Mouse (Mus musculus): Measurements from ENCODE around the gene Efcab11. TPM values are rescaled to one million over a fixed set of nuclear protein-coding genes. Genes with fewer than 3 reads are reported as not detected.

Gene Efcab11
- polyA plus RNA-seq, 1 experiment from 2014 or later, result 6.4 TPM

GRCm38 (mm10) chr12:99718161-99718560 lies 166.1 kb downstream of the Efcab11 start:
- Histone ChIP-seq H3K9me3 (ENCODE audit: control insufficient read depth, low read length) (no peaks in the 10 kb centered on the region), H3K36me3 (replicated peaks; ENCODE audit: control insufficient read depth, insufficient read depth) (no peaks in the 10 kb centered on the region), H3K4me2 (replicated peaks) (no peak overlapping the region), H3K27ac (no peak overlapping the region), H3K4me3 (replicated peaks; ENCODE audit: low read length) (no peak overlapping the region), H3K4me1 (replicated peaks; ENCODE audit: control insufficient read depth, insufficient read depth, low read length) (0 out of 2 replicates have a peak, but pooled peaks cover 8% of the 10 kb centered on the region), H3K9ac (no peak overlapping the region), H3K27me3 (ENCODE audit: control insufficient read depth, insufficient read depth, low read length) (no peaks in the 10 kb centered on the region)
- ATAC-seq (ENCODE audit: low FRiP score) (no peak), DNase-seq (ENCODE audit: low spot score) (no peak)
- 97% methylated on average over 2 of the region's 2 CpGs for WGBS

DNA sequence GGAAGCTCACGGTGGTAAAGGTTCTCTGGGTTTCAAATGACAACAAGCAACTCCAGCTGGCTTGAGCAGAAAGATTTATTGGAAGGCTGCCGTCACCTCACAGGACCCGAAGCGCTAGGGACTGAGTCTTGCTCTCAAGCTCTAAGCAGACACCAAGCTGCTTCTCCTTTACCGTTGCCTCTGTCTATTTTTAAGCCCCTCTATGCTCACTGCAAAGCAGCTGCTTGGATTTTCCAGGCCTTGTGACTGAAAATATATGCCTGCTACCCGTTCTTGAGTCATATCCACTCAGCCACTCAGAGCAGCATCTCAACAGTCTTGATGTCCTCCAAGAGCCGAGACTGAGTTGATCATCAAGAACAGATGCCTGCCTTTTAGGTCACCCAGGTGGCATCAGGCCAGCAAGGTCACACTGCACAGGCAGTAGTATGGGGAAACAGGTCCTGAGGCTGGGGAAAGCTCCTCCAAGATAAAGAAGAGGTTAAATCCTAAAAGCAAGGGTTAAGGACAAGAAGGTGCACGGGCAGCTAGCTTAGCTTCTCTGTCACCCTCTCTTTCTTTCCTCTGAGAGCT lies 168.1 kb downstream of the Efcab11 start:
- Histone ChIP-seq H3K4me3 (replicated peaks; ENCODE audit: low read length) (no peak overlapping the region), H3K36me3 (replicated peaks; ENCODE audit: control insufficient read depth, insufficient read depth) (no peaks in the 10 kb centered on the region), H3K27me3 (ENCODE audit: control insufficient read depth, insufficient read depth, low read length) (no peaks in the 10 kb centered on the region), H3K9me3 (ENCODE audit: control insufficient read depth, low read length) (no peaks in the 10 kb centered on the region), H3K4me2 (replicated peaks) (no peak overlapping the region), H3K27ac (no peak overlapping the region), H3K9ac (no peak overlapping the region), H3K4me1 (replicated peaks; ENCODE audit: control insufficient read depth, insufficient read depth, low read length) (0 out of 2 replicates have a peak, but pooled peaks cover 3% of the 10 kb centered on the region)
- DNase-seq (ENCODE audit: low spot score) (no peak), ATAC-seq (ENCODE audit: low FRiP score) (no peak)
- WGBS, result 81% methylated on average over 8 of the region's 8 CpGs

DNA sequence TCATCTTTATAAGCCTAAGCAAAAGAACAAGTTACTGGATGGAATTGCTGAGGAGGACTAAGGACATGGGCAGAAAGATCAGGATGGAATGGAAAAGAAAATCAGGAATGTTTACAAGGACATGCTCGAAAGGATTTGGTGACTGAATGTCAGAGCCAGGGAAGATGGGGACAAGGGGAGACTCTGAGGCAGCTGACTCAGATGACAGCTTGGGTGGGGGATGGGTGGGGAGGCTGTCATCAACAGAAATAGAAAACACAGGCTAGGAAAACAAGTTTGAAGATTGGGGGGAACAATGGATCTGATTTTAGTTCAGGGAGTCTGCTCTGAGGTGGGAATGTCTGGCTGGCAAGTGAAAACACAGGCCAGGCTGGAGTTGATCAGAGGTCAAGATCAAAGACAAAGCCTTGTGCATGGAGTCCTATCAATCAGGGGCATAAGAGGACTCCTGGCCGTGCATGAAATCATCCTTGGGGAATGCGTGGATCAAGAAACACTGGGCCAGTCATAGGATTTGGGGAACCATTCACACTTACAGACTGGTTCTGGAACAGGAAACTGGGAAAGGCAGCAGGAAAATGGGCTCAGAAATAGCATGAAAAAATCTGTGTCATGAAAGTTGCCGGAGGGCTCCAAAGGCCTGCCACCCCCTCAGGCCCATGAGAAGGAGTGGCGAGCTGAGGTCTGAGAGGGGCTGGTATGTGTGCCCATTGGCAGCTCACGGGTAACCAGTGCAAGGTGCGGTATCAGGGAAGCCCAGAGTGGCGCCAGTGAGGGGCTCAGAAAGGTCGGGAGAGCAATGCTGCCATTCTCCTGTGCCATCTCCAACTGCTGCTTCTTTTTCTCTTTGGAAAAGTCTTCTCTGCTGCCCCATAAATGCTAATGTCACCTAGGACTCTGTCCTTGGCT lies 168.9 kb downstream of the Efcab11 start:
- H3K36me3 ChIP-seq (replicated peaks; ENCODE audit: control insufficient read depth, insufficient read depth), result no peaks in the 10 kb centered on the region
- no peaks in the 10 kb centered on the region for H3K9me3 ChIP-seq (ENCODE audit: control insufficient read depth, low read length)
- H3K4me3 ChIP-seq (replicated peaks; ENCODE audit: low read length), result no peak overlapping the region
- WGBS, result 60% methylated on average over 9 of the region's 9 CpGs
- ATAC-seq (ENCODE audit: low FRiP score) (no peak), DNase-seq (ENCODE audit: low spot score) (no peak)
- H3K4me2 ChIP-seq (replicated peaks), result no peak overlapping the region
- H3K4me1 ChIP-seq (replicated peaks; ENCODE audit: control insufficient read depth, insufficient read depth, low read length), result 0 out of 2 replicates have a peak, but pooled peaks cover 3% of the 10 kb centered on the region
- no peak overlapping the region for H3K9ac ChIP-seq
- no peak overlapping the region for H3K27ac ChIP-seq
- no peaks in the 10 kb centered on the region for H3K27me3 ChIP-seq (ENCODE audit: control insufficient read depth, insufficient read depth, low read length)

DNA sequence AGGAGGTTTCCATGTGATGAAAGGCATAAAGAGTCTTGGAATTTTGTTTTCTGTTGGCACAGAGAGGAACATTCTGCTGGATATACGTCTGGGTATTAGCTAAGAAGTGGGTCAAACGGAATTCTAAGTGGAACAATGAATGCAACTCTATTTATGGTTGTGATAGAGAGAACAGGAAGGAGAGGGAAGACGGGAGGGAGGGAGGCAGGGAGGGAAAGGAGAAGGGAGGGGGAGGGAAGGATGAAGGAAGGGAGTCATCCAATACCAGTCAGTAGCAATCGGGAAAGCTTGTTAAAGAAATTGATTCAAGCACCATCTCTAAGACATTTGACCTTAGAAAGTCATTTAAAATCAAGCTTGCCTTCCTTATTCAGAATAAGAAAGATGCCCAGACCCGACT lies 172.0 kb downstream of the Efcab11 start:
- Histone ChIP-seq H3K4me1 (replicated peaks; ENCODE audit: control insufficient read depth, insufficient read depth, low read length) (0 out of 2 replicates have a peak, but pooled peaks cover 3% of the 10 kb centered on the region), H3K4me2 (replicated peaks) (no peak overlapping the region), H3K36me3 (replicated peaks; ENCODE audit: control insufficient read depth, insufficient read depth) (no peaks in the 10 kb centered on the region), H3K4me3 (replicated peaks; ENCODE audit: low read length) (no peak overlapping the region), H3K9me3 (ENCODE audit: control insufficient read depth, low read length) (no peaks in the 10 kb centered on the region), H3K27me3 (ENCODE audit: control insufficient read depth, insufficient read depth, low read length) (no peaks in the 10 kb centered on the region), H3K27ac (no peak overlapping the region), H3K9ac (no peak overlapping the region)
- 28% methylated on average over 5 of the region's 5 CpGs for WGBS
- ATAC-seq (ENCODE audit: low FRiP score) (no peak), DNase-seq (ENCODE audit: low spot score) (no peak)

DNA sequence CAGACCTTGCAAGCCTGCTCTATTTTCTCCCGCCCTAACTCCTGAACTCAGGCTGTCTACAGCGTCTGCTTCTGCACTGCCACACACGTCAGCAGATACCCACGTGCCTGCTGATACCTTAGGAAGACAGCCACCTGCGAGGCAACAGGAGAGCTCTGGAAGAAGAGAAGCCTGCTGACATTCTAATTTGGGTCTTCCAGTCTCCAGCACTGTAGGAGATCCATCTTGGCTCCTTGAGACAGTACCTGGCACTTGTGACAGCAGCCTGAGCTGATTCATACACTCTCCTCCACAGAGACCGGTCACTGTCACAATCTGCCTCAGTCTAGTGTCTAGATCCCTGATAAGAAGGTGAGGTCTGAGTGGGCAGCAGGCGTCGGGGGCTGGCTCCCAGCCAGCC lies 182.0 kb downstream of the Efcab11 start:
- H3K27ac ChIP-seq, result no peak overlapping the region
- no peaks in the 10 kb centered on the region for H3K36me3 ChIP-seq (replicated peaks; ENCODE audit: control insufficient read depth, insufficient read depth)
- no peak overlapping the region for H3K4me2 ChIP-seq (replicated peaks)
- 86% methylated on average over 8 of the region's 8 CpGs for WGBS
- H3K9me3 ChIP-seq (ENCODE audit: control insufficient read depth, low read length), result no peaks in the 10 kb centered on the region
- no peak overlapping the region for H3K4me3 ChIP-seq (replicated peaks; ENCODE audit: low read length)
- no peaks in the 10 kb centered on the region for H3K27me3 ChIP-seq (ENCODE audit: control insufficient read depth, insufficient read depth, low read length)
- no peaks in the 10 kb centered on the region for H3K4me1 ChIP-seq (replicated peaks; ENCODE audit: control insufficient read depth, insufficient read depth, low read length)
- ATAC-seq (ENCODE audit: low FRiP score) (no peak), DNase-seq (ENCODE audit: low spot score) (no peak)
- no peak overlapping the region for H3K9ac ChIP-seq

- H3K9ac ChIP-seq, result no peak overlapping the region
- no peaks in the 10 kb centered on the region for H3K4me1 ChIP-seq (replicated peaks; ENCODE audit: control insufficient read depth, insufficient read depth, low read length)
- H3K36me3 ChIP-seq (replicated peaks; ENCODE audit: control insufficient read depth, insufficient read depth), result no peaks in the 10 kb centered on the region
- no peak overlapping the region for H3K4me3 ChIP-seq (replicated peaks; ENCODE audit: low read length)
- no peak overlapping the region for H3K4me2 ChIP-seq (replicated peaks)
- 73% methylated on average over 7 of the region's 7 CpGs for WGBS
- H3K27me3 ChIP-seq (ENCODE audit: control insufficient read depth, insufficient read depth, low read length), result no peaks in the 10 kb centered on the region
- no peak for ATAC-seq (ENCODE audit: low FRiP score)
- no peak for DNase-seq (ENCODE audit: low spot score)
- no peaks in the 10 kb centered on the region for H3K9me3 ChIP-seq (ENCODE audit: control insufficient read depth, low read length)
- H3K27ac ChIP-seq, result no peak overlapping the region
Observed at GRCm38 (mm10) chr12:99700380-99700779, 183.9 kb downstream of the Efcab11 start.

DNA sequence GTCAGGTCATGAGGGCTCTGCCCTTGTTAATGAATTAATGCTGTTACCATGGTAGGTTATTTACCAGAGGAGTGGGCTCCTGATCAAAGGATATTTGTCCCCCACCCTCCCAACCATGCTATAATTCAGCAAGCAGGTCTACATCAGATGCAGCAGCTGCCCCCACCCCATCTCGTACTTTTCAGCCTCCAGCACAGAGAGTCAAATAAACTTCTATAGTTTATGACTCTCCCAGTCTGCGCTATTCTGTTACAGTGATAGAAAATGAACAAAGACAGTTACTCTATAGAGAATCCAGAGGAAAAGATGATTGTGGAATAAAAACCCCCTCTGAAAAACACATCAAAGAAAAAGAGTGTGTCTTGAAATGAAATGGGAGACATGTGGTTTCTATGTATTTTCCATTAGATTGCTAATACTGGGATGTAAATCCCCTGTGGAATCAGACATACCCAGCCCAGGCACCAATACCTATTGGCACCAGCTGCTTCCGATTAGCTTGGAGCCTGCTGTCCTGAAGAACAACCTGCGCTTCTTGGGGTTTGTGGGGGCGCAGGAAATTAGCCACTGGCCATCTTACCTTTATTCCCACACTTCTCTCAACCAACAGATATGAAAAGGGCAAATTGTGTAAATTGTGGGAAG lies 184.7 kb downstream of the Efcab11 start:
- Histone ChIP-seq H3K36me3 (replicated peaks; ENCODE audit: control insufficient read depth, insufficient read depth) (no peaks in the 10 kb centered on the region), H3K27me3 (ENCODE audit: control insufficient read depth, insufficient read depth, low read length) (no peaks in the 10 kb centered on the region), H3K9ac (no peak overlapping the region), H3K9me3 (ENCODE audit: control insufficient read depth, low read length) (no peaks in the 10 kb centered on the region), H3K4me2 (replicated peaks) (no peak overlapping the region), H3K27ac (0 out of 2 replicates have a peak overlapping the region, but pooled peaks have one; percentile 20), H3K4me3 (replicated peaks; ENCODE audit: low read length) (no peak overlapping the region), H3K4me1 (replicated peaks; ENCODE audit: control insufficient read depth, insufficient read depth, low read length) (no peaks in the 10 kb centered on the region)
- WGBS, result 74% methylated on average over 5 of the region's 5 CpGs
- DNase-seq (ENCODE audit: low spot score), result no peak
- no peak for ATAC-seq (ENCODE audit: low FRiP score)

DNA sequence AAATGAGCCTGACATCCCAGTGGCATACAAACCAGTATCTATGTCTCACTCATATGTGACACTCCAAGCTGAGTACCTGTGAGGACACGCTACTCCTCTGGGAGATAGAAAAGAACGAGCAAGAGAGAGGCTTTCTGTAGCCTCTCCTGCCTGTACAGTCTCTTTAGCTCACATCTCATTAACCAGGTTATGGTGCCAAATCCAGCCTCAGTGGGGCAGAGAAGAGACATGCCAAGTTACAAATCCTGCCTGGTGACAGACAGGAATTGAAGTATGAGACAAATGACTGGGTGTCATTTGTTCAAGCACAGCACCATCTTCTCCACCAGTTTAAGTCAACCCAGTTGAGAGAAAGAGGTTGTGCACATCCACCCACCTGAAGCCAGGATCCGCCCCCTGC lies 190.2 kb downstream of the Efcab11 start:
- H3K27me3 ChIP-seq (ENCODE audit: control insufficient read depth, insufficient read depth, low read length), result no peaks in the 10 kb centered on the region
- WGBS, result 76% methylated on average over 3 of the region's 3 CpGs

DNA sequence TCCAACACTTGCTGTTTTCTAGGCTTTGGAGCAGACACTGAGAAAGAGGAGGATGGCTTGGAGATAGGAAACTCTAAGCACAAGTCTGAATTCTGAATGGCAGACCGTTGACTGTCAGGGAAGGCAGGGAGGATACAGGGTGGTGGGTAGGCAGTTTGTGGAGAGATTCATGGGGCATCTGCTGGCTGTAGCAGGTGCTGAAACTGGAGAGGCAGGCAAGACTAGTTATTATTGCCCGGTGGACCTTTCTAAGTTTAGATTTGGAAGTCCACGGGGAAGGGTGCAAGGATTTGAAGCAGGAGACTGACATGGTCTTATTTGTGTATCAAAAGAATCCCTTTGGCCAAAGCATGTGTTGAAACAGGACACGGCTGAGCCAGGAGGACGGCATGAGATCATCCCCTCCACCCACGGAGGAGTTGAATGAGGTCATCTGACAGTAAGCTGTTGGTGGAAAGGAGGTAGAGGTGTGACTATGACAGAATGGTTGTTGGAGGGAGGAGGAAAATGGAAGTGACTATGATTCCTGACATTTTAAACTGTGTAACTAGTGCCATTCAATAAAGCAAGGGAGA lies 197.7 kb downstream of the Efcab11 start:
- Histone ChIP-seq H3K9me3 (ENCODE audit: control insufficient read depth, low read length) (no peaks in the 10 kb centered on the region), H3K27ac (no peak overlapping the region), H3K4me3 (replicated peaks; ENCODE audit: low read length) (no peak overlapping the region), H3K27me3 (ENCODE audit: control insufficient read depth, insufficient read depth, low read length) (no peaks in the 10 kb centered on the region), H3K4me1 (replicated peaks; ENCODE audit: control insufficient read depth, insufficient read depth, low read length) (no peaks in the 10 kb centered on the region), H3K9ac (no peak overlapping the region), H3K36me3 (replicated peaks; ENCODE audit: control insufficient read depth, insufficient read depth) (no peaks in the 10 kb centered on the region), H3K4me2 (replicated peaks) (no peak overlapping the region)
- no peak for DNase-seq (ENCODE audit: low spot score)
- no peak for ATAC-seq (ENCODE audit: low FRiP score)
- 68% methylated on average over 6 of the region's 6 CpGs for WGBS

More for the DNA sequence above, 190.2 kb downstream of the Efcab11 start:
- Histone ChIP-seq H3K36me3 (replicated peaks; ENCODE audit: control insufficient read depth, insufficient read depth) (no peaks in the 10 kb centered on the region), H3K4me1 (replicated peaks; ENCODE audit: control insufficient read depth, insufficient read depth, low read length) (no peaks in the 10 kb centered on the region), H3K27ac (no peak overlapping the region), H3K4me2 (replicated peaks) (no peak overlapping the region), H3K9me3 (ENCODE audit: control insufficient read depth, low read length) (no peaks in the 10 kb centered on the region), H3K9ac (no peak overlapping the region), H3K4me3 (replicated peaks; ENCODE audit: low read length) (no peak overlapping the region)
- DNase-seq (ENCODE audit: low spot score), result no peak
- ATAC-seq (ENCODE audit: low FRiP score), result no peak
